Mouse (Mus musculus): ENCODE measurements at regions not wholly inside any gene's neighbourhood (a gene's known extent, or its start where the extent isn't known, plus 50 kb on each side); places are given as distances from the start of the nearest gene placed in this dataset.

GRCm38 (mm10) chr16:87128230-87128629, 225.8 kb upstream of the N6amt1 start:
- TF ChIP-seq CTCF (IDR thresholded peaks at IDR 0.05; ENCODE audit: control insufficient read depth, insufficient read depth, insufficient replicate concordance, low read depth, low read length) (no peak), POLR2A (IDR thresholded peaks at IDR 0.05; ENCODE audit: control insufficient read depth, low read depth, low read length) (peak; percentile 49; the same call in 1 of the 2 replicates)
